Mouse (Mus musculus) fibroblast of lung, adult 2 months (primary cell): Measurements from ENCODE around the gene Rftn1.
"Not testable (repeated sequence)": the region's sequence is repeated elsewhere in the genome, so short reads cannot be mapped to it uniquely, and the experiment has no call there.

Experiments used
- DNase-seq: peaks from one replicate; pipeline ENCODE4 v3.0.0-alpha.2; 2011; ENCODE audit warnings: low read depth

The Rftn1 gene

DNA sequence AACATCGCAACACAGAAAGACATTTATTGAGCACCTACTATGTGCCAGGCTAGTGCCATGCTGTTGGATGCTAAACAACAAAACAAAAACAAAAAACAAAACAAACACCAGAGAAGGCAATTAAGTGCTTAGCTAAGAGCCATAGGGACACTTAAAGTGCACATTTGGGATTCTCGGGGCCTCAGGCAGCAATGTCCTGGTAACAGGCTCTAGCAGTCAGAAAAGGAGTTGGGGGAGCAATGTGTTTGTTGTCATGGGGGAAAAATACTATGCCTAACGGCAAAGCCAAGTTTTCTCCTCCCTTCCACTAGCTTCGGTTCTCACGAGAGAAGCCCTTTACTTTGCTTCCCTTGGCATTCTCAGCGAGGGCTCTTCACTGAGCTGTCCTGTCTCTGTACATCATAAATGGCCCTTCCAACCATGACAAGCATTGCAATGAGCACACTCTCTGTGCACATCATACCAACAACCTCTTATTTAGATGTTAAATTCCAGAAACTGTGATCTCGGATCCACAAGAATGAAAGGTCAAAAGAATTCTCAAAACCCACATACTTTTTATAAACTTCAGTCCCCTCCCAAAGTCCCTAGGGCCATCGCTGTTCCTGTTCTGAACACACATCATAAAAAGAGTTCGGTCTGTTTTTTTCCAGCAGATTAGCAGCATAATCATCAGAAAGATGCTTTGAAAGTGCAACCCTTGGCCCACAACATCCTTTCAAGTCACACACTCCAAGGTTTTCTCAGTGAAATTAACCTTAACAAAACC lies 63.2 kb downstream of the Rftn1 start:
- DNase-seq, result no peak

- DNase-seq, result no peak
Measured at GRCm38 (mm10) chr17:50126545-50126944, 63.9 kb downstream of the Rftn1 start.

DNA sequence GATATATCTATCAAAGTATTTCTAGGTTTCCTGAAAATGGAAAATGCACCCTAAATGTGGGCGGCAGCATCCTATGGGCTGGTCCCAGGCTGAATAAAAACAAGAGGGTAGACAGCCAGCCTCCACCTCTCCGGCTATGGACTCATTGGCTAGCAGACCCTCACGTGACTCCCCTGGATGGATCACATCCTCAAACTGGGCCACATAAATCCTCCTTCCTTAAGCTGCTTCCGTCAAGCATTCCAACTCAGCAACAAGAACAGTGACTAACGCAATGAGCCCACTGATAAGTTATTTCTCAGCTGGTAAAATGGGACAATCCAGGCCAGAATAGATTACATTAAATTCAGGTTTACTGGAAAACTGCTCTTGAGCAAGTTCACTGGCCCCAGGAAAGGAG lies 64.6 kb downstream of the Rftn1 start:
- DNase-seq, result no peak

DNA sequence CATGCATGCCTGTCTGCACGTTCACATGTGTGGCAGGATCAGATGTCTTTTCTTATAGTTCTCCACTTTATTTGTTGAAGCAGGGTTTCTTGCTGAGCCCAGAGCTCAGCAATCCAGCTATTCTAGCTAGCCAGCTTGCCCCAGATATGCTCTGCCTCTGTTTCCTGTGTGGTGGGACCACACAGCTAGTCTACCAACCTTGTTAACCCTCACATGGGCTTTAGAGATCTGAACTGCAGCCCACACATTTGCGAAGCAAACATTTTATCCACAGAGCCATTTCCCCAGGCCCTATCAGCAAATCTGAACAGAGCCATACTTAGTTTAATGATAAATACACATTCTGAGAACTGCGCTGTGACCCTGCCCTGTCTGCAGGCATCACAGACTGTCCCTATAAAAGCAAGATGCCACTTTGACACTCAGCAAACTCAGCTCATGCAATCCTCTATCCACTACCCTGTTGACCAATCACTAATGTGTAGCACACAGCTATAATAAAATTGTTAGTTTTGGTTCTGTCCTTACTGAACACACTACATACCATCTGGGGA lies 65.2 kb downstream of the Rftn1 start:
- no peak for DNase-seq

- no peak for DNase-seq
Measured at GRCm38 (mm10) chr17:50124708-50125107, 65.8 kb downstream of the Rftn1 start.

GRCm38 (mm10) chr17:50122555-50122954 lies 67.9 kb downstream of the Rftn1 start:
- no peak for DNase-seq

GRCm38 (mm10) chr17:50120098-50120497 lies 70.4 kb downstream of the Rftn1 start:
- DNase-seq, result no peak

- DNase-seq, result no peak
Measured at GRCm38 (mm10) chr17:50117461-50117860, 73.0 kb downstream of the Rftn1 start.

DNA sequence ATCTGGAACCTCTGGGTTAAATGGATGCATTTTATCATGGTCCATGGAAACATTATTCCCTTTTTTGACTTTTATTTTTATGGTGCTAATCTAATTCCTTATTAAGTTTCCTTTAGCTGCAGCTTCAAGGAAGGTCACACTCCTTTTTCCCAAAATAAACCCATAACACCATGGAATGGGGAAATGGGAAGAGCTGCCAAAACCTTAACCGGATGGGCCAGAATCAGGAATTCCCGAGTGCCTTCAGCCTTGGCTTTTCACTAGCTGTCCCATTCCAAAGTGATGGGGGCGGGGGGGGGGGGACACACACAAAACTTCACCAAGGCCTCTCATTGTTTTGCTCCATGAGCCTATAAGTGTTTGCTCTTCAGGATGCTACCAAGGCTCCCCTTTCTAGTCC lies 73.5 kb downstream of the Rftn1 start:
- no peak for DNase-seq

- DNase-seq, result not testable (repeated sequence)
Measured at GRCm38 (mm10) chr17:50116401-50116800, 74.1 kb downstream of the Rftn1 start.

GRCm38 (mm10) chr17:50115716-50116115 lies 74.8 kb downstream of the Rftn1 start:
- DNase-seq, result not testable (repeated sequence)

GRCm38 (mm10) chr17:50114659-50115058 lies 75.8 kb downstream of the Rftn1 start:
- DNase-seq, result no peak

GRCm38 (mm10) chr17:50110650-50111415 lies 79.6 kb downstream of the Rftn1 start:
- DNase-seq, result peak; percentile 93

DNA sequence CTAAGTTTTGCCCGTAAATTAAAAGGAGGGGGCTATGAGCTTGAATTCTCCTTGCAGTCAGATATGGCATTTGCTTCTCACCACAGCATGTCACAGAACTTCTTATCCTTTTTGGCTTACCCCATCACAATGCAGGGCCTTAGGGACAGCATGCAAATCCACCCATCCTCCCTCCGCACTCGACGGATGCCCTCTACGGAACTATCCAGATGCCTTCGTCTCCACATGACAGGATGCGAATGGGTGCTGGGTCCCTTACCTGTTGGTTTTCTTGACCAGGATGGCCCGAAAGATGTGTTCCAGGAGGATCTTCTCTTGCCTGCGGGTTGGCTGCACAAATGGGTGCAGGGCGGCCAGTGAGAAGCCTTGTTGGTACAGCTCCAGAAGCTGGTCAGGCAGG lies 83.7 kb downstream of the Rftn1 start:
- no peak for DNase-seq

DNA sequence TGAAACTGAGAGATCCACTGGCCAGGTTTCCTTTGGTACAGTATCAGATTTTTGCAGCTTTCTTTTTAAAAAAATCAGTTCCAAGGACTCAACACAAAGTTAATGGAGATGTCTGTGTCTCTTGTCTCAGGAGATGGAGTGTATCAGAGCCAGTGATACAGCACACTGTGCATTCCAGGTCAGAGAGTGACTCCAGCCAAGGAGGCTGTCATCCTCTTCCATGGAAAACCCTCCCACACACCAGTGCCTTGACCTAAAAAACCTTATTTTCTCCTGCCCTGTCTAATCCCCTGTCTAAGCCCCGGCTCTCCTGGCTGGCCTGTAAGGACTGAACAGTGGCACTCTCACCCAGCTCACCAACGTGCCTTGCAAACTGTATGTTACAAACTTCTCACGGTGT lies 86.3 kb downstream of the Rftn1 start:
- DNase-seq, result no peak

DNA sequence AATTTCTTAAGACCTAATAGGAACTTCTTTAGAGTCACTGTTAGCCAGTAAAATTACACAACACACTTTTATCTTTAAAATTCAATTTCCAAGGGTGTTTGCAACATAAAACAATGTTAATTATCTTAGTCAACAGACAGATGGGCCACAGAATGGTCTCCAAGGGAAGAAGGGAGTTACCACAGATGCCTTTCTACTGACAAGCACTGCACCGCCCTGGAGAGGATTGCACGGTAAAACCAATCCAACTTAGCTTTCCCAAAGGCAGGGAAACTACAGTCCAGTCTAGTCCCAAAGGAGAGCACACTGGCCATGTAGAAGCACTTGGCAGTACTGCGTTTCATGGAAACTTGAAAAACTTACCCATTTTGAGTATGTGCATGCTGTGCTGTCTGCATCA lies 89.1 kb downstream of the Rftn1 start:
- DNase-seq, result no peak

- no peak for DNase-seq
Measured at GRCm38 (mm10) chr17:50100070-50100469, 90.4 kb downstream of the Rftn1 start.

GRCm38 (mm10) chr17:50099378-50099777 lies 91.1 kb downstream of the Rftn1 start:
- no peak for DNase-seq

DNA sequence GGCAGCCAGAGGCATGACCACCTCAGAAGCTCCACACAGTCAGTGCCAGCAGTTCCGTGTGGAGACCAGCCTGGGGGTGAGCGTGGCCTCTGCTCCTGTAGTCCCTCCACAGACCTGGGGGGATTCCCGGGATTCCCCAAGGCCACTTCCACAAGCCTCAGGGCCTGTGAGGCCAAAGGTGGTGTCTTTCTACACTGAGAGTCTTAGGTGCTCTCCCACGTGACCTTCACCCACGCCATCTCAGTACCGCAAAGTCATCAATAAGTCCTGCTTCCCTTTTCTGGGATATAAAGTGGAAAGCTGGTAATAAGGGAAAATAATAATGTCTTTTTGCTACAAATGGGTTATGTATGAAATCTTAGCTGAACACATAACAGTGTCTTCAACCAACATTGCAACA lies 92.2 kb downstream of the Rftn1 start:
- no peak for DNase-seq

DNA sequence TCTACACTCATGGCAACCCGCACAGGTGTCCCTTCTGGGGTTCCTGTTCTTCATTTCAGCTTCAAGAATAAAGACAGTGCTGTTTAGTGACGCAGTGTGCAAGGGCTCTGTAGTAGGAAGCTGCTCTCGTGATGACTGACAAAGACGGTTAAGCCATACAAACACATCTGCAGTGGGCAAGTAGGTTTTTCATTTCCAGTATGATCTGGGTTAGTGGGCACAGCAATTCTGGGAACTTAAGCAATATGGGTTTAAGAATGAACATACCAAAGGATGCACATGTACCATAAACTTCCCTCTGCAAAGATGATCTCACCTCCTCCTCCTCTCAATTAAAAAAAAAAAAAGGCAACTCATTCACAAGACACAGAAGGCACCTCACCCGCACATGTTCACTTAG lies 92.6 kb downstream of the Rftn1 start:
- no peak for DNase-seq

DNA sequence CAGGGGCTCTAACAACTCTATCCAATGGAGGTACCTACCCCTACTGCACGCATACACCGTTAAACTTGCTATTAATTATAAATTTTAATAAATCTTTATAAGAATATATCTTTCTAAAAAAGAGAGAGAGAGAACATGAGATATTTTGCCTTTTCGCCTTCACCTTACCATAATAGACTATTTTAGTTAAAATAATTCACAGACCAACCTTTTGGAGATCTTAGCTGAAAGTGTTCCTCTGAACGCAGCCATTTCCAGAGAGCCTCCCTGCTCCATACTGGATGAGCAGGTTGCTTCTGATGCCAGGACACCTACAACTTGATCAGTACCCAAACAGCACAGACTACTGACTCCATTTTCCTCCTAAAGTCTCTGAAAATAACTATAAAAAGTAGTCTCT lies 94.2 kb downstream of the Rftn1 start:
- no peak for DNase-seq

- no peak for DNase-seq
Measured at GRCm38 (mm10) chr17:50094596-50094995, 95.9 kb downstream of the Rftn1 start.

- no peak for DNase-seq
Measured at GRCm38 (mm10) chr17:50094077-50094476, 96.4 kb downstream of the Rftn1 start.
